Mouse (Mus musculus) heart, postnatal 14 days (tissue): ENCODE data around the gene Slc25a28. TPM values are rescaled to one million over a fixed set of nuclear protein-coding genes. Genes with fewer than 3 reads are reported as not detected.

ENCODE experiments used
- microRNA-seq, 2 experiments: library from miRNA; unstranded; fragments of <30 nt; microRNA quantifications; one replicate each; pipeline ENCODE4 v1.2.0; 2021 to 2022
- total RNA-seq, 2 experiments: library from RNA; stranded (reverse); gene quantifications; 2 replicates each; pipeline ENCODE4 v1.2.3; 2021

The Slc25a28 gene
- total RNA-seq, 2 experiments from 2014 or later, result 21.6 to 25.4 TPM

Small RNA genes lying within 50 kb of the gene (microRNA-seq; reads per million reads assigned to microRNA genes)
- gene Gm22646, result 0 reads per million in 2 experiments

Other genes starting within 250 kb of the Slc25a28 start
- gene Cnnm1, start 234.4 kb downstream of the Slc25a28 start, total RNA-seq, result under 1 TPM; 0.07 TPM
- gene Got1, start 150.3 kb downstream of the Slc25a28 start, total RNA-seq, result 100 to 1,000 TPM; 687 to 721 TPM
- not detected for gene Nkx2-3, start 62.6 kb downstream of the Slc25a28 start, total RNA-seq
- 1 to 10 TPM; 4.6 to 4.8 TPM for gene Entpd7, start 14.8 kb upstream of the Slc25a28 start, total RNA-seq
- gene Cutc, start 78.1 kb upstream of the Slc25a28 start, total RNA-seq, result 10 to 100 TPM in 1 of 2 experiments, 1 to 10 TPM in 1; 9.5 to 12.7 TPM
- 10 to 100 TPM; 29.5 to 34.6 TPM for gene Cox15, start 78.1 kb upstream of the Slc25a28 start, total RNA-seq
- gene Abcc2, start 107.3 kb upstream of the Slc25a28 start, total RNA-seq, result not detected